Mouse (Mus musculus): ENCODE results near the gene Abhd14a.

Gene Abhd14a

GRCm38 (mm10) chr9:106452351-106452750 lies 4.9 kb upstream of the Abhd14a start:
- no peak for DNase-seq (ENCODE audit: low spot score)

GRCm38 (mm10) chr9:106451899-106452298 lies 4.4 kb upstream of the Abhd14a start:
- DNase-seq (ENCODE audit: low spot score) = no peak

GRCm38 (mm10) chr9:106451298-106451697 lies 3.8 kb upstream of the Abhd14a start:
- DNase-seq (ENCODE audit: low spot score) = no peak

- no peak for DNase-seq (ENCODE audit: low spot score)
These were observed 3.2 kb upstream of the Abhd14a start for GRCm38 (mm10) chr9:106450661-106451060.

- no peak for DNase-seq (ENCODE audit: low spot score)
These were observed 2.5 kb upstream of the Abhd14a start for GRCm38 (mm10) chr9:106449947-106450346.

GRCm38 (mm10) chr9:106448498-106449031 lies 1.1 kb upstream of the Abhd14a start:
- DNase-seq (ENCODE audit: low spot score) = no peak

GRCm38 (mm10) chr9:106447951-106448350 lies 473 bp upstream of the Abhd14a start:
- DNase-seq (ENCODE audit: low spot score) = no peak

- no peak for DNase-seq (ENCODE audit: low spot score)
These were observed 2.6 kb downstream of the Abhd14a start for GRCm38 (mm10) chr9:106444836-106445235.

- DNase-seq (ENCODE audit: low spot score) = no peak
These were observed 4.8 kb downstream of the Abhd14a start for GRCm38 (mm10) chr9:106442680-106443079.

GRCm38 (mm10) chr9:106436566-106436965 lies 10.9 kb downstream of the Abhd14a start:
- DNase-seq (ENCODE audit: low spot score) = no peak

GRCm38 (mm10) chr9:106433389-106433788 lies 14.1 kb downstream of the Abhd14a start:
- no peak for DNase-seq (ENCODE audit: low spot score)

GRCm38 (mm10) chr9:106430015-106430264 lies 17.5 kb downstream of the Abhd14a start:
- DNase-seq (ENCODE audit: low spot score) = no peak

- peak; percentile 88 for DNase-seq (ENCODE audit: low spot score)
These were observed 18.1 kb downstream of the Abhd14a start, which contains the start of gene Rpl29 for GRCm38 (mm10) chr9:106429221-106430014. Gene Rpl29 (plus strand): TSS chr9:106429454.

- DNase-seq (ENCODE audit: low spot score) = no peak
These were observed 18.7 kb downstream of the Abhd14a start for GRCm38 (mm10) chr9:106428719-106429220.

- peak; percentile 83 for DNase-seq (ENCODE audit: low spot score)
These were observed 25.7 kb downstream of the Abhd14a start for GRCm38 (mm10) chr9:106421865-106422160.

GRCm38 (mm10) chr9:106421033-106421864 lies 26.2 kb downstream of the Abhd14a start:
- DNase-seq (ENCODE audit: low spot score) = no peak

GRCm38 (mm10) chr9:106420608-106421007 lies 26.9 kb downstream of the Abhd14a start:
- DNase-seq (ENCODE audit: low spot score) = no peak

- peak; percentile 96 for DNase-seq (ENCODE audit: low spot score)
These were observed 29.4 kb downstream of the Abhd14a start for GRCm38 (mm10) chr9:106417841-106418625.

- DNase-seq (ENCODE audit: low spot score) = no peak
These were observed 30.7 kb downstream of the Abhd14a start for GRCm38 (mm10) chr9:106416826-106417225.

GRCm38 (mm10) chr9:106413606-106414005 lies 33.9 kb downstream of the Abhd14a start:
- no peak for DNase-seq (ENCODE audit: low spot score)

GRCm38 (mm10) chr9:106412210-106412609 lies 35.3 kb downstream of the Abhd14a start:
- DNase-seq (ENCODE audit: low spot score) = no peak

- DNase-seq (ENCODE audit: low spot score) = no peak
These were observed 35.7 kb downstream of the Abhd14a start for GRCm38 (mm10) chr9:106411729-106412128.

Measured in left cerebral cortex, adult 11 months (tissue).